Mouse (Mus musculus) hindbrain, postnatal 0 days (tissue): ENCODE measurements at regions not wholly inside any gene's neighbourhood (a gene's known extent, or its start where the extent isn't known, plus 50 kb on each side); places are given as distances from the start of the nearest gene placed in this dataset.
A peak's percentile ranks its signal among the peaks of the same experiment; 100 is the strongest.

Experiments used
- ATAC-seq: fragments of 200-750 bp; cut with Nextera tagmentation; 2 replicates; pipeline ENCODE4 v1.8.0; 2017; ENCODE audit warnings: mild to moderate bottlenecking, moderate TSS enrichment, moderate library complexity
- DNase-seq: peaks from one replicate; pipeline ENCODE4 v3.0.0-alpha.2; 2015; ENCODE audit warnings: low spot score
- H3K27ac ChIP-seq: fragments of 300-500 bp; sonication (generic); 2 replicates; pipeline ENCODE4 v1.5.1; 2014; ENCODE audit warnings: mild to moderate bottlenecking
- H3K27me3 ChIP-seq: fragments of 300-500 bp; sonication (generic); 2 replicates; pipeline ENCODE4 v1.6.1; 2014; ENCODE audit warnings: low read length, mixed read lengths; ENCODE audit not compliant: insufficient read depth
- H3K36me3 ChIP-seq: fragments of 300-500 bp; sonication (generic); 2 replicates; pipeline ENCODE4 v1.6.1; 2014; ENCODE audit warnings: low read length, mixed read lengths; ENCODE audit not compliant: insufficient read depth
- H3K4me1 ChIP-seq: fragments of 300-500 bp; sonication (generic); 2 replicates; pipeline ENCODE4 v1.6.1; 2014; ENCODE audit warnings: antibody characterized with exemption, low read length, mixed read lengths; ENCODE audit not compliant: insufficient read depth
- H3K4me2 ChIP-seq: fragments of 300-500 bp; sonication (generic); 2 replicates; pipeline ENCODE4 v1.6.1; 2014; ENCODE audit warnings: low read depth, mild to moderate bottlenecking, low read length, moderate library complexity, mixed read lengths
- H3K4me3 ChIP-seq: fragments of 300-500 bp; sonication (generic); 2 replicates; pipeline ENCODE4 v1.5.1; 2014; ENCODE audit warnings: low read length
- H3K9ac ChIP-seq: fragments of 300-500 bp; sonication (generic); replicated peaks from 2 replicates; pipeline ENCODE4 v1.6.1; 2014; ENCODE audit warnings: mild to moderate bottlenecking, low read length, moderate library complexity, mixed read lengths
- H3K9me3 ChIP-seq: fragments of 300-500 bp; sonication (generic); 2 replicates; pipeline ENCODE4 v1.6.1; 2016; ENCODE audit warnings: low read length, mixed read lengths
- CTCF ChIP-seq: IDR thresholded peaks from 2 replicates; pipeline ENCODE4 v1.5.1; 2016; ENCODE audit warnings: antibody characterized with exemption, control low read depth, low read depth
- WGBS: fragments of 180-500 bp; shearing (Covaris S2); extraction: QIAGEN DNeasy Blood & Tissue Kit; methylation state at CpG from one replicate; pipeline ENCODE4 v1.1.7; 2014; 5-methylcytosine and 5-hydroxymethylcytosine counted together

DNA sequence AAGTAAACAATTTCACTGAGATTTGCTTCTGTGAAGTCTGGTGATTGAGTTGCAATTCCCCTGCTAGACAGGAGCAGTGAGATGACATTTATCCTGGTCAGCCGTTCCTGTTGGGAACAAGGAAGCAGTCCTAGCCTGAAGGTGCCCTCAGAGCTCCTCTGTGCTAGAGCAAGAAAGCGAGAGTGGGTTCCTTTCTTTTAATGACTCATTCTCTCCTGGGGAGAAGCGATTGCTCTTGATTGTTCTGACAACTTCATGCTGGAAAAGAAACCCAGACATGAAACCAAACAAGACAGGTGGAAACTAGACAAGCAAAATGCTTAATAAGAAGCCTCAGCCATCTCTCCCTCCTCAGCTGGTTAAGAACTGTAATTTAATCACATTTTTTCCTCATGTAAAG lies 450.4 kb downstream of the Dnah5 start:
- DNase-seq (no peak), ATAC-seq (no peak)
- H3K27me3 ChIP-seq: no peaks in the 10 kb centered on the region
- no peaks in the 10 kb centered on the region for H3K4me1 ChIP-seq
- H3K9me3 ChIP-seq: no peaks in the 10 kb centered on the region
- H3K9ac ChIP-seq: no peak overlapping the region
- no peak overlapping the region for H3K4me3 ChIP-seq
- WGBS: 60% methylated on average over 3 of the region's 3 CpGs
- TF ChIP-seq CTCF: no peak
- no peaks in the 10 kb centered on the region for H3K36me3 ChIP-seq
- no peak overlapping the region for H3K4me2 ChIP-seq
- H3K27ac ChIP-seq: no peak overlapping the region

DNA sequence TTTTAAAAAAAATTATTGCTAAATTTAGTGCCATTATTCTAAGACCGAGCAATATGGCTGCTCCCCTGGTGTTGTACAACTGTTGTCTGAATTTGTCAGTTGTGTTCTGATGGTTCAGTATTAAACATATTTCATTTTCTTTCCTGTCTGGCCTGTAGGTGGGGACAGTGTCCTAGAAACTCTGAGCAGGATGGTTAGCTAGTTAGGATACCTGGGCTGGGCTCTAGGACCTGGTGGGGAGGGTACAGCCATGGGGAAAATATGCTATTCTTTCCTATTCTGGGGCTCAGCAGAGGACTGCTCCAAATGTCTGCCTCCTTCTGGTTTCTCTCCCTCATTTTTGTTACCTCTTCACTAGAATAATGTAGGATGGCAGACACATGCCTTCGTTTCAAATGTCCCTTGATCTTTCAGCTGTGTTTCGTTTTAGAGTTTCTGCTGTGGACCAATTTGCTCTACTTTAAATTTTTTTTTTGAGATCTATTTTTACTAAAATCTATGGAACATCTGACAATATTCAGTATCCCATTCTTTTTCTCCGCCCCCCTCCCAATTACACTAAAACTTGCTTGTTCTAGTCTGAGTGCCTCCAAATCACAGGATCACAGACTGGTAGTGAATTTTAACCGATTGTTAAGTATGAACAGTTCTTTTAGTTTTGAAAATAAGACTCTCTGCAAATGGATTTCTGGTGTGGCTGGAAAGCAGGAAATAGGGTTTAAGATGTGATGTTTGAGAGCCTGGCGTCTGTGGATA lies 460.5 kb downstream of the Dnah5 start:
- DNase-seq: peak; percentile 56
- H3K4me1 ChIP-seq: no peaks in the 10 kb centered on the region
- H3K9me3 ChIP-seq: no peaks in the 10 kb centered on the region
- H3K27me3 ChIP-seq: no peaks in the 10 kb centered on the region
- no peak overlapping the region for H3K27ac ChIP-seq
- WGBS: 83% methylated on average over 6 of the region's 6 CpGs
- peak; percentile 66 for TF ChIP-seq CTCF
- no peak overlapping the region for H3K4me3 ChIP-seq
- H3K36me3 ChIP-seq: no peaks in the 10 kb centered on the region
- ATAC-seq: peak; percentile 73; the same call in 1 of the 2 replicates
- H3K4me2 ChIP-seq: no peak overlapping the region
- no peak overlapping the region for H3K9ac ChIP-seq
